Mouse (Mus musculus) embryonic facial prominence, embryonic 12.5 days (tissue): ENCODE data around the gene A030014E15Rik. TPM values are rescaled to one million over a fixed set of nuclear protein-coding genes. Genes with fewer than 3 reads are reported as not detected.

Experiments used
- polyA plus RNA-seq: library from polyadenylated mRNA; unstranded; fragments of >200 nt; fragmentation: Nextera tagmentation; extraction: Ambion mirVana; gene quantifications from 2 replicates; pipeline ENCODE4 v1.2.1, GENCODE M21; 2016

The A030014E15Rik gene
- polyA plus RNA-seq, 1 experiment from 2014 or later, result not detected

Other genes starting within 250 kb of the A030014E15Rik start
- 213 and 218 TPM in 2 replicates for gene Mff, start 200.0 kb upstream of the A030014E15Rik start, polyA plus RNA-seq
- not detected in 2 replicates for gene Tm4sf20, start 156.5 kb upstream of the A030014E15Rik start, polyA plus RNA-seq
- not detected in 2 replicates for gene Gm47791, start 153.7 kb upstream of the A030014E15Rik start, polyA plus RNA-seq
- gene Agfg1, start 85.4 kb upstream of the A030014E15Rik start, polyA plus RNA-seq, result 38.9 and 39.5 TPM in 2 replicates
- 0.39 TPM in 1 of 2 replicates, not detected in the other for gene A030005L19Rik, start 11.6 kb upstream of the A030014E15Rik start, polyA plus RNA-seq
- not detected in 2 replicates for gene Gm6217, start 6.5 kb downstream of the A030014E15Rik start, polyA plus RNA-seq
- not detected in 2 replicates for gene A030003K21Rik, start 18.5 kb downstream of the A030014E15Rik start, polyA plus RNA-seq
- gene Gm7544, start 31.1 kb downstream of the A030014E15Rik start, polyA plus RNA-seq, result not detected in 2 replicates
- not detected in 2 replicates for gene Gm47955, start 35.4 kb downstream of the A030014E15Rik start, polyA plus RNA-seq
- gene Gm47959, start 75.6 kb downstream of the A030014E15Rik start, polyA plus RNA-seq, result not detected in 2 replicates
- gene Slc19a3, start 113.5 kb downstream of the A030014E15Rik start, polyA plus RNA-seq, result 0.20 and 0.32 TPM in 2 replicates
- gene Krtap28-10, start 117.6 kb downstream of the A030014E15Rik start, polyA plus RNA-seq, result not detected in 2 replicates
- gene Gm47969, start 120.0 kb downstream of the A030014E15Rik start, polyA plus RNA-seq, result not detected in 2 replicates
- gene A030005K14Rik, start 134.5 kb downstream of the A030014E15Rik start, polyA plus RNA-seq, result not detected in 2 replicates
- gene Krtap28-13, start 136.0 kb downstream of the A030014E15Rik start, polyA plus RNA-seq, result not detected in 2 replicates
- gene Ccl20, start 191.8 kb downstream of the A030014E15Rik start, polyA plus RNA-seq, result 0.22 TPM in 1 of 2 replicates, not detected in the other
- 0.12 TPM in 1 of 2 replicates, not detected in the other for gene Daw1, start 234.8 kb downstream of the A030014E15Rik start, polyA plus RNA-seq